Mouse (Mus musculus) c-Kit-positive CD71-negative TER-119-negative erythroid progenitor cells, embryonic 14.5 days (primary cell): ENCODE data around the gene Mtrr.

Source experiments
- DNase-seq: peaks from one replicate; pipeline ENCODE4 v3.0.0-alpha.2; 2013; ENCODE audit warnings: low read depth

Mtrr gene

GRCm38 (mm10) chr13:68581747-68582516 is at the start of gene Mtrr, which contains the start of gene Fastkd3:
Mtrr (minus strand) TSS chr13:68582149.
Fastkd3 (plus strand) TSS chr13:68582234.
- DNase-seq, result peak; percentile 88

DNA sequence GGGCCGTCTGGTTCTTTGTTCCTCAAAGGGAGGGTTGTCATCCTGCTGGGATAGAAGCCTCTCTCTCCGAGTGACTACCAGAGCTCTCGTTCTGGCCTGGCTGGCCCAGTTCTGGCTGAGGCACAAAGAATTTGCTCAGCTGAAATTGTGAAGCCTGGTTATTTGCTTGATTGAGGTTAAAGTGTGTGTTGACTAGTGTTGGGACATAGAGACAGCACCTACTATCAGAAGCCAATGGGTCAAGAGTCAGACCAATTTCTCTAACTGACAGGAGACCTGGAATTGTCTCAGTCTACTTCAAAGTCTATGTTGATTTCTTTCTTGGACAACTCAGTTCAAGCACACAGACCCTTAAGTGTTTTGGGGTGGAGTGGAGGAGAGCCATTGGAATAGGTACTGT is 45.1 kb upstream of the Mtrr start:
- DNase-seq, result no peak

- DNase-seq, result no peak
These were observed 40.8 kb upstream of the Mtrr start for GRCm38 (mm10) chr13:68622792-68623191.

- DNase-seq, result no peak
These were observed 25.9 kb upstream of the Mtrr start for GRCm38 (mm10) chr13:68607652-68608405.

DNA sequence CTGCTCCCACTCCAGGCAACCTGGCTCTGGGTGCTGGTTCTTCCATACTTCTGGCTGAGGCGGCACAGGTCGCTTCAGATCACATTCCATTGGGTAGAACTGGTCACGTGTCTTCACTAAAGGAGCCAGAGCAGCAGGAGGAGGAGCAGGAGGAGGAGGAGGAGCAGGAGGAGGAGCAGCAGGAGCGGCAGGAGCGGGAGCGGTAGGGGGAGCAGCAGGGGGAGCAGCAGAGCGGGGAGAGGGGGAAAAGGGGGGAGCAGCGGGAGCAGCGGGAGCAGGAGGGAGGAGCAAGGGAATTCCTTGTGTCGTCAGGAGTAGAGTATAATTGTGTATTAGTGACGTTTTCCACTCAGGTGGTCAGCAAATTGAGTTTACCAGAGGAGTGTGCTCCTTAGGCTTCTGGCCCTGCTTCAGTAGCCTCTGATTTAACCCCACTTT is 23.8 kb upstream of the Mtrr start:
- DNase-seq, result no peak

DNA sequence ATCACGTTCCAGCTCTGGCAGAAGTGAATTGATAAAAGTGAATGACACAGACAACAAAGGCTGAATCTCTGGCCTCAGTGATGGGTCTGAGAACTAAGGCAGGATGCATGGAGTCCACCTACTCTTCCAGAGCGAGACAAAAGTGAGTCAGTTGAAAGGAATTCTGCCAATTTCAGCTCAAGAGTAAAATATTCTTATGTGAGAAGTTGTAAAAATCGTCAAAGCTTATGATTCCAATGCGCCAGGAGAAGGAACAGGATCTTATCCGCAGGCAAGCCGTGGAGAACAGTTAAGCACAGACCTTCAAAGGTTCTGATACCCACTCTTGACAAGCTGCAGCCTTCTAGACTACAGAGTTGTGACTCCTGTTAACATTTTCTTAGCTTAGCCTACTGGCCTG is 21.1 kb upstream of the Mtrr start:
- DNase-seq, result no peak

- DNase-seq, result no peak
These were observed 19.2 kb upstream of the Mtrr start for GRCm38 (mm10) chr13:68601184-68601583.

- DNase-seq, result no peak
These were observed 17.0 kb upstream of the Mtrr start for GRCm38 (mm10) chr13:68598953-68599352.

GRCm38 (mm10) chr13:68597667-68598066 is 15.7 kb upstream of the Mtrr start:
- DNase-seq, result no peak

GRCm38 (mm10) chr13:68597199-68597598 is 15.2 kb upstream of the Mtrr start, which contains the start of gene 1700001L19Rik:
1700001L19Rik (plus strand) TSS chr13:68597421.
- DNase-seq, result no peak

GRCm38 (mm10) chr13:68593797-68594196 is 11.8 kb upstream of the Mtrr start:
- DNase-seq, result no peak

- DNase-seq, result no peak
These were observed 6.4 kb upstream of the Mtrr start for GRCm38 (mm10) chr13:68588352-68588751.

DNA sequence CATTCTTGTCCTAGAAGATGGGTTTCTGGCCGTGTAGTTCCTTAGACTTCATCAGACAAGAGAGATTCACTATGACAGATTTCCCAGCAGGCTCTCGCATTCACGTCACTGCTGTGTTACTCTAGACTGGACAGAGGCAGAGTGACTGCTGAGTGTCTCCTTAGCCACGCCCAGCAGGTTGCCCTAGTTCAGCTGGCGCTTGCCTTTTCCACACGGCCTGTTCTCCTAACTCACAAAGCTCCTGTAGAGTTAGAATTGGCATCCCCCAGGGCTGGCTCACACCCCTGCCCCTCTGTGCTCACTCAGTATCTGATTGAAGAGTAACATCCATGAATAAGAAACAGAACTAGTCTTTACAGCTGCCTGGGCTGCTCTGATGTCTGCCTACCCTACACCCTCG is 3.5 kb upstream of the Mtrr start:
- no peak for DNase-seq

DNA sequence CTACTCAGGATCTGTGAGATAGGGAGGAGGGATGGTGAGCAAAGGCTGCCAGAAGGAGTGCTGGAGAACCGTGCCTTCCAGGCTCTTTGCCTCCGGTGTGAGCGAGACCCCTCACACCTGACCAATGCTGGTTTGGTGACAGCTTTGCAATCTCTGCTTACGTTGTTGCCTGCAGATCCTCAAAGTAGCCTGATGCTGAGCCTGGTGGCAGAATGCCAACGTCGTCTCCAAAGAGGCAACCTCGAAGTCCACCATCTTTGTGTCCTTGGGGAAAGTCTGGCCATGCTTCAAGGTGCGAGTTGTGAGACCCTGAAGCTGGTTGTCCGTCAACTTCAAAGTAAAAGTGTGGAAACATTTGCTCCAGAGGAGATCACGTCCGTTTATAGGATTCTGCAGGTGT is 2.0 kb upstream of the Mtrr start:
- DNase-seq, result no peak

DNA sequence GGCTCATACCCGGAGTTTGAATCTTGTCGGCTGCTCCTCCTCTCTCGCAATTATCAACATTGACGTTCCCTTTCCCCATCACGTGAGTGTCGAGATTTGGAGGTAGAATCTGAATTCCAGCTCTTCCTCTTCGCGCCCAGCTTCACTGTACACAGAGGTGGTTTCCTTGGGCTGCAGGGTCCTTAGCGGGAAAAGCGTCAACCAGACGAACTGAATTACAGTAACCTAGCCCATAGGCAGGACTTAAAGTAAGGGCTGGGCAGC is 500 bp upstream of the Mtrr start:
- DNase-seq, result no peak

- DNase-seq, result no peak
These were observed 736 bp downstream of the Mtrr start for GRCm38 (mm10) chr13:68581086-68581740.

DNA sequence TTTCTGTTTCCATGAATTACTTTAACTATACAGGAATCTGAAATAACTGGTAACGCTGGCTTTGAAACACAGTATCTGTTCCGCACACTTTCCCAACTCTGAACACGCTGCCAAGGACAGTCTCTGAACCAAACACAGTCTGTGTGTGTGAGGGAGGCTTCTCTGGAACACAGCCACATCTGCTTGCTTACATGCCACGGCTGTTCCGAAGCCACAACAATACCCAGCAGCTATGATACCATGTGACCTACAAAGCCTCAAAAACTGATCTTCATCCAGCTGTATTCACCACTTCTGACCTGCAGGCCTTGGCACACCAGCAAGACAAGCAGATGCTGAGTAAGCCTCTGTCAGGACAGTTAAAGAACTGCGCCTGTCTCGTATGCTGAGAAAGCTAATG is 4.0 kb downstream of the Mtrr start:
- DNase-seq, result no peak

DNA sequence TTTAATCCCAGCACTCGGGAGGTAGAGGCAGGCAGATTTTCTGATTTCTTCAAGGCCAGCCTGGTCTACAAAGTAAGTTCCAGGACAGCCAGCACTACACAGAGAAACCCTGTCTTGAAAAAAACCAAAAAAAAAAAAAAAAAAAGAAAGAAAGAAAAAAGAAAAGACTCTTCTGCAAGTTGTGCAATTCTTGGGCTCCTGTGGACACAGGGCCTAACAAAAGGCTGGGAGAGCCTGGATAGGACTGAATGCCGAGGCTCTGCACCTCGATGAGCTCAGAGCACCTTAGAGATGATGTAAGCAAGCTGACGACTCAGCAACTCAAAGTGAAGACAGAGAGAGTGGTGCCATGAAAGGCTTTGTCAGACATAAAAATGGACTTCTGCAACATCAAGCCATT is 7.6 kb downstream of the Mtrr start:
- DNase-seq, result no peak

DNA sequence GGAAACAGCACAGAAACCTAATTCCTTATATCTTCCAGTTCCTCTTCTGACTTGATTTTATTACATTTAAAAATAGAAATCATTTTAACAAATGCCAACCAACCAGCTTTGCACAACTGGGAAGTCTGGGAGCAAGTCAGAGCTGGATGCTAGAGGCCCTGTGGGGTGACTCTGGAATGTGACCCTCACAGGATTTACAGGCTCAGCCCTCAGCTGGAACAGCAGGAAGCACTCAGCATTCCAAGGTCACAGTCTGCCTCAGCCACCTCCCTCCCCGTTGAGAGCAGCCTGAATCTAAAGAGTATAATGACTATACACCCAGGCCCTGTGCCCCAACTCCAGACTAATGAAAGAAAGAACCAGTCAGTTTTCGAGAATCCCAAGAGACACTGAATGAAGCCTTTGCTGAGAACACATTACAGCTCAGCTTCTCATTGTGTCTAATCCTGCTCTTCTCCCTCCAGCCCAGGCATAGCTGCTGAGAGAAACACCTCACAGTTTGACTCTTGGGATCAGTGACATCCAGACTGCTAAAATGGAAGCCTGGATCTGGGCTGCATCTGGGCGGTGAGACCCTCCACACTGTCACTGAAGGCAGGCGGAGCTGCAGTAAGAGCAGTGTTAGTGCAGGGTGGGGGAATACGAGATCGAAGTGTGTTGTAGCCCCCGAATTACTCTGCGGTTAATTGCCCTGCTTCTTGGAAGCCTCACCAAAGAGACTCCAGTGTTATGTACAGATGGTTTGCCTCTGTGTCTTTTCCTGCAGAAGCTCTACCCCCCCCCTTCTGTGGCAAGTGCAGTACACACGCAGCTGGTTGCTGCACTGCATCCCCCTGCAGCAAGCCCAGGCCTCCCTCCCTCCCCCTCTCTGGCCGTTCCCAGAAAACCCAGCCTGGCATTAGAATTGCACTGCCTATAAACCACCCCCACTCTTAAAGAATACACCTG is 8.7 kb downstream of the Mtrr start:
- no peak for DNase-seq

DNA sequence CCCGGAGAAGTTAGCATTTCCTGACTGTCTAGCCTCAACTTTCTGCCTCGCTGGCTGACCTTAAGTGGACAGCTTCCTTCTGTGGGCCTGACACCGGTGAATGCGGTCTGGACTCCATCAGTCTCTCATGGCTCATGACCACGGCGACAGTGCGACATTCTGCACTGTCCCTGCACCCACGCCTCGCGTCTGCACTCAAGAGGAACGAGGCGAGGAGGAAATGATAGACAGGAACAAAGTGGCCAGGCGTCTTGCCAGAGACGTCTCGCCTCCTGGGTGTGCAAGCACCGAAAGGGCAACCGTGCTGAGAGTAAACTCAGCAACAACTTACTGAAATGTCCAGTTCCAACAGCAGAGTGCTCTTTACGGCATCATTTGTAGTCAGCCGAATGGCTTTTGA is 9.7 kb downstream of the Mtrr start:
- DNase-seq, result no peak

GRCm38 (mm10) chr13:68569589-68570336 is 12.2 kb downstream of the Mtrr start:
- peak; percentile 23 for DNase-seq
